Mouse (Mus musculus): ENCODE measurements around the gene Lypd6b. TPM values are rescaled to one million over a fixed set of nuclear protein-coding genes. Genes with fewer than 3 reads are reported as not detected.

Lypd6b gene
- polyA plus RNA-seq, 1 experiment from 2014 or later = 2.6 TPM

- Histone ChIP-seq H3K9me3 (replicated peaks) (no peaks in the 10 kb centered on the region), H3K4me3 (no peak overlapping the region), H3K36me3 (no peaks in the 10 kb centered on the region), H3K9ac (no peak overlapping the region), H3K4me2 (no peak overlapping the region), H3K27ac (ENCODE audit: poor library complexity, severe bottlenecking) (no peak overlapping the region), H3K27me3 (replicated peaks) (no peaks in the 10 kb centered on the region), H3K4me1 (replicated peaks) (peaks cover 18% of the 10 kb centered on the region)
- whole genome bisulfite sequencing = 65% methylated on average over 10 of the region's 10 CpGs
- no peak for ATAC-seq (ENCODE audit: insufficient number of reproducible peaks, low FRiP score)
Measured at GRCm38 (mm10) chr2:49773194-49773931, 14.1 kb upstream of the Lypd6b start.

- no peak overlapping the region for H3K4me3 ChIP-seq
- no peak for ATAC-seq (ENCODE audit: insufficient number of reproducible peaks, low FRiP score)
- H3K27me3 ChIP-seq (replicated peaks) = no peaks in the 10 kb centered on the region
- no peak overlapping the region for H3K9ac ChIP-seq
- H3K9me3 ChIP-seq (replicated peaks) = no peaks in the 10 kb centered on the region
- H3K4me1 ChIP-seq (replicated peaks) = peaks cover 18% of the 10 kb centered on the region
- H3K4me2 ChIP-seq = no peak overlapping the region
- no peaks in the 10 kb centered on the region for H3K36me3 ChIP-seq
- H3K27ac ChIP-seq (ENCODE audit: poor library complexity, severe bottlenecking) = no peak overlapping the region
Measured at GRCm38 (mm10) chr2:49774180-49774579, 13.3 kb upstream of the Lypd6b start.

- peaks cover 14% of the 10 kb centered on the region for H3K4me1 ChIP-seq (replicated peaks)
- no peak overlapping the region for H3K27ac ChIP-seq (ENCODE audit: poor library complexity, severe bottlenecking)
- WGBS = 84% methylated on average over 4 of the region's 4 CpGs
- no peak overlapping the region for H3K9ac ChIP-seq
- no peaks in the 10 kb centered on the region for H3K27me3 ChIP-seq (replicated peaks)
- no peak overlapping the region for H3K4me3 ChIP-seq
- no peak for ATAC-seq (ENCODE audit: insufficient number of reproducible peaks, low FRiP score)
- H3K9me3 ChIP-seq (replicated peaks) = no peaks in the 10 kb centered on the region
- H3K36me3 ChIP-seq = no peaks in the 10 kb centered on the region
- no peak overlapping the region for H3K4me2 ChIP-seq
Measured at GRCm38 (mm10) chr2:49775187-49775586, 12.3 kb upstream of the Lypd6b start.

- Histone ChIP-seq H3K4me2 (no peak overlapping the region), H3K27me3 (replicated peaks) (no peaks in the 10 kb centered on the region), H3K9ac (no peak overlapping the region), H3K27ac (ENCODE audit: poor library complexity, severe bottlenecking) (no peak overlapping the region), H3K4me3 (no peak overlapping the region), H3K4me1 (replicated peaks) (peaks cover 14% of the 10 kb centered on the region), H3K9me3 (replicated peaks) (no peaks in the 10 kb centered on the region), H3K36me3 (no peaks in the 10 kb centered on the region)
- ATAC-seq (ENCODE audit: insufficient number of reproducible peaks, low FRiP score) = no peak
Measured at GRCm38 (mm10) chr2:49775735-49776134, 11.8 kb upstream of the Lypd6b start.

GRCm38 (mm10) chr2:49776407-49776806 lies 11.1 kb upstream of the Lypd6b start:
- WGBS = 64% methylated on average over 4 of the region's 4 CpGs
- no peak for ATAC-seq (ENCODE audit: insufficient number of reproducible peaks, low FRiP score)
- H3K9ac ChIP-seq = no peak overlapping the region
- H3K27me3 ChIP-seq (replicated peaks) = peaks cover 2% of the 10 kb centered on the region; the same call in 1 of the 2 replicates
- peaks cover 14% of the 10 kb centered on the region for H3K4me1 ChIP-seq (replicated peaks)
- H3K9me3 ChIP-seq (replicated peaks) = no peaks in the 10 kb centered on the region
- H3K36me3 ChIP-seq = no peaks in the 10 kb centered on the region
- no peak overlapping the region for H3K27ac ChIP-seq (ENCODE audit: poor library complexity, severe bottlenecking)
- H3K4me3 ChIP-seq = no peak overlapping the region
- H3K4me2 ChIP-seq = no peak overlapping the region

GRCm38 (mm10) chr2:49788051-49788418 lies 547 bp downstream of the Lypd6b start:
- peak overlapping the region; percentile 99 for H3K4me2 ChIP-seq
- H3K27ac ChIP-seq (ENCODE audit: poor library complexity, severe bottlenecking) = no peak overlapping the region
- H3K9ac ChIP-seq = peak overlapping the region; percentile 73
- WGBS = 1% methylated on average over 14 of the region's 14 CpGs
- peaks cover 16% of the 10 kb centered on the region for H3K4me1 ChIP-seq (replicated peaks)
- peaks cover 34% of the 10 kb centered on the region for H3K27me3 ChIP-seq (replicated peaks)
- no peaks in the 10 kb centered on the region for H3K36me3 ChIP-seq
- H3K9me3 ChIP-seq (replicated peaks) = no peaks in the 10 kb centered on the region
- H3K4me3 ChIP-seq = peak overlapping the region; percentile 63
- no peak for ATAC-seq (ENCODE audit: insufficient number of reproducible peaks, low FRiP score)

GRCm38 (mm10) chr2:49788643-49789042 lies 1.2 kb downstream of the Lypd6b start:
- 7% methylated on average over 3 of the region's 3 CpGs for WGBS
- ATAC-seq (ENCODE audit: insufficient number of reproducible peaks, low FRiP score) = no peak
- Histone ChIP-seq H3K9me3 (replicated peaks) (no peaks in the 10 kb centered on the region), H3K27ac (ENCODE audit: poor library complexity, severe bottlenecking) (no peak overlapping the region), H3K4me2 (peak overlapping the region; percentile 99), H3K9ac (no peak overlapping the region), H3K27me3 (replicated peaks) (peaks cover 34% of the 10 kb centered on the region), H3K4me1 (replicated peaks) (peaks cover 16% of the 10 kb centered on the region), H3K36me3 (no peaks in the 10 kb centered on the region), H3K4me3 (no peak overlapping the region)

- WGBS = 51% methylated on average over 6 of the region's 6 CpGs
- Histone ChIP-seq H3K9ac (no peak overlapping the region), H3K9me3 (replicated peaks) (no peaks in the 10 kb centered on the region), H3K4me3 (no peak overlapping the region), H3K4me1 (replicated peaks) (peaks cover 16% of the 10 kb centered on the region), H3K4me2 (peak overlapping the region; percentile 99), H3K36me3 (no peaks in the 10 kb centered on the region), H3K27ac (ENCODE audit: poor library complexity, severe bottlenecking) (no peak overlapping the region; the same call in 1 of the 2 replicates), H3K27me3 (replicated peaks) (peaks cover 34% of the 10 kb centered on the region)
- ATAC-seq (ENCODE audit: insufficient number of reproducible peaks, low FRiP score) = no peak
Measured at GRCm38 (mm10) chr2:49789078-49789477, 1.6 kb downstream of the Lypd6b start.

GRCm38 (mm10) chr2:49789504-49789903 lies 2.0 kb downstream of the Lypd6b start:
- ATAC-seq (ENCODE audit: insufficient number of reproducible peaks, low FRiP score) = no peak
- Histone ChIP-seq H3K36me3 (no peaks in the 10 kb centered on the region), H3K27me3 (replicated peaks) (peaks cover 34% of the 10 kb centered on the region), H3K4me1 (replicated peaks) (peaks cover 16% of the 10 kb centered on the region), H3K9me3 (replicated peaks) (no peaks in the 10 kb centered on the region), H3K27ac (ENCODE audit: poor library complexity, severe bottlenecking) (no peak overlapping the region; the same call in 1 of the 2 replicates), H3K9ac (no peak overlapping the region), H3K4me2 (peak overlapping the region; percentile 13; the same call in 1 of the 2 replicates), H3K4me3 (no peak overlapping the region)
- 58% methylated on average over 5 of the region's 5 CpGs for WGBS

- Histone ChIP-seq H3K4me2 (0 out of 2 replicates have a peak overlapping the region, but pooled peaks have one; percentile 1), H3K4me3 (no peak overlapping the region), H3K9me3 (replicated peaks) (no peaks in the 10 kb centered on the region), H3K36me3 (no peaks in the 10 kb centered on the region), H3K27ac (ENCODE audit: poor library complexity, severe bottlenecking) (peak overlapping the region; percentile 77), H3K9ac (no peak overlapping the region), H3K4me1 (replicated peaks) (peaks cover 26% of the 10 kb centered on the region), H3K27me3 (replicated peaks) (no peaks in the 10 kb centered on the region)
- peak; percentile 77 for ATAC-seq (ENCODE audit: insufficient number of reproducible peaks, low FRiP score)
- WGBS = 27% methylated on average over 14 of the region's 14 CpGs
Measured at GRCm38 (mm10) chr2:49797444-49798143, 10.1 kb downstream of the Lypd6b start.

GRCm38 (mm10) chr2:49804448-49804847 lies 17.0 kb downstream of the Lypd6b start:
- peaks cover 9% of the 10 kb centered on the region for H3K4me1 ChIP-seq (replicated peaks)
- H3K4me3 ChIP-seq = no peak overlapping the region
- no peak overlapping the region for H3K27ac ChIP-seq (ENCODE audit: poor library complexity, severe bottlenecking)
- no peak for ATAC-seq (ENCODE audit: insufficient number of reproducible peaks, low FRiP score)
- no peak overlapping the region for H3K9ac ChIP-seq
- H3K9me3 ChIP-seq (replicated peaks) = no peaks in the 10 kb centered on the region
- WGBS = 73% methylated on average over 8 of the region's 8 CpGs
- H3K27me3 ChIP-seq (replicated peaks) = no peaks in the 10 kb centered on the region
- H3K4me2 ChIP-seq = no peak overlapping the region
- H3K36me3 ChIP-seq = no peaks in the 10 kb centered on the region
